Mouse (Mus musculus): Measurements from ENCODE around the gene Clasp1.

Clasp1 gene

DNA sequence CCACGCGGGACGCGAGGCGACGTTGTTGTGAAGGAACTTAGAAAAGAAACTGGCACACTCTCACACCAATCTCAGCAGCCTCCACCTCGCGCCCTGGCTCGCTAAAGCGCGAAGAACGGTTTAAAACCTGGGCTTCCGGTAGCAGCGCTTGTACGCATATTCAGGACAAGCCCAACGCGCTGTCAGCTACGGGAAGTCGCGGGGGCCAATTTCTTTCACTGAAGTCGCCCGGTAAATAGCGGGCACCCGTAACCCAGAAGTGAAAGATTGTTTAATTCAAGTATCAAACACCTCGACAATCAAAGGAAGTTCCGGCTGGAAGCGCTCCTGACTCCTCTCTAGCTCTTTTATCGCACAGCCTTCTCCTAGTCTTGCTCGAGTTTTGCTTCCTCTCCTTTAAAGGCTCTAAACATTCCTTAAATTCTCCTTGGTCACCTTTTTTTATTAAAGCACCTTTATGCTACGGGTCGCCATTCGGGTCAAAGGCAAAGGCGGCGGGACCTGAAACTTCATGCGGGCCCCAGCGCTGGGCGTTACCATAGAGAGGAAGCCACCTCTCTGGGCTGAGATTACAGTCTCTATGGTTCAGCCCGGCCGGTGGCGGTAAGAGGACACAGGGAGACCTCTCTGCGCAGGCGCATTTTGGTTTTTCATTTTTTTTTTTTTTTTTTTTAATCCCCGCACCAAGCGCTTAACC lies at the start of gene Clasp1:
Clasp1 (plus strand) TSS at position 302 of the 697 bp plus-strand sequence.
- peak; percentile 99 for DNase-seq (ENCODE audit: low read depth)

GRCm38 (mm10) chr1:118343649-118344435 lies 45.0 kb upstream of the Clasp1 start:
- DNase-seq (ENCODE audit: low read depth): no peak

DNA sequence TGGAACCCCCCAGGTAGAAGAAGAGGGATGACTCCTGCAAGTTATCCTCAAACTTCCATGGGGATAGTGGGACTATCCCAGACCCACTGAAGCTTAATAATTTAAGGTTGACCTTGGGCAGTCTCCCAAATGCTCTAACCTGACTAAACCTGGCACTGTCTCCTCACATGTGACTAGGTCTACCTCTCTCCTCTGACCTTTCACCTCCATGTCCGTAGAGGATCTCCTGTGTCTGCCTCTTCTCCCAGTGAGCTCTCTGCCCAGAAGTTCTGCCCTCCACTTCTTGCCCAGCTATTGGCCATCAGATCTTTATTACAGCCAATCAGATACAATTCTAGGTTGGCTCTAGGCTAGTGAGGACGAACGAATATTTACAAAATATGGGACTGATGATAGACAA lies 38.9 kb upstream of the Clasp1 start:
- no peak for DNase-seq (ENCODE audit: low read depth)

- DNase-seq (ENCODE audit: low read depth): no peak
Observed at GRCm38 (mm10) chr1:118359071-118359761, 29.6 kb upstream of the Clasp1 start.

DNA sequence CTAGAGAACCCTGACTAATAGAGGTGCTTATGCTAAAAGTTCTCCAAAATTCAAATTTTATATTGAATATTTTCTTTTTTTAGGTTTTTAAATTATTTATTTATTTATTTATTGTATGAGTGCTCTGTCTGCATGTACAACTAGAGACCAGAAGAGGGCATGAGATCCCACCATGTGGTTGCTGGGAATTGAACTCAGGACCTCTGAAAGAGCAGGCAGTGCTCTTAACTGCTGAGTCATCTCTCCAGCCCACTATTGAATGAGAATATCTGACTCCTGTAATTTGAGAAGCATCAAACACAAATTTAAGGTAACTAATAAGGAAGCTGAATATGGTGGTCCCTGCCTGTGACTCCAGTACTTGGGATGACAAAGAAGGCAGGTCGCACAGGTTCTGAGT lies 20.9 kb upstream of the Clasp1 start:
- peak; percentile 81 for DNase-seq (ENCODE audit: low read depth)

GRCm38 (mm10) chr1:118368721-118369461 lies 20.0 kb upstream of the Clasp1 start:
- peak; percentile 51 for DNase-seq (ENCODE audit: low read depth)

- DNase-seq (ENCODE audit: low read depth): no peak
Observed at GRCm38 (mm10) chr1:118377784-118378183, 11.1 kb upstream of the Clasp1 start.

DNA sequence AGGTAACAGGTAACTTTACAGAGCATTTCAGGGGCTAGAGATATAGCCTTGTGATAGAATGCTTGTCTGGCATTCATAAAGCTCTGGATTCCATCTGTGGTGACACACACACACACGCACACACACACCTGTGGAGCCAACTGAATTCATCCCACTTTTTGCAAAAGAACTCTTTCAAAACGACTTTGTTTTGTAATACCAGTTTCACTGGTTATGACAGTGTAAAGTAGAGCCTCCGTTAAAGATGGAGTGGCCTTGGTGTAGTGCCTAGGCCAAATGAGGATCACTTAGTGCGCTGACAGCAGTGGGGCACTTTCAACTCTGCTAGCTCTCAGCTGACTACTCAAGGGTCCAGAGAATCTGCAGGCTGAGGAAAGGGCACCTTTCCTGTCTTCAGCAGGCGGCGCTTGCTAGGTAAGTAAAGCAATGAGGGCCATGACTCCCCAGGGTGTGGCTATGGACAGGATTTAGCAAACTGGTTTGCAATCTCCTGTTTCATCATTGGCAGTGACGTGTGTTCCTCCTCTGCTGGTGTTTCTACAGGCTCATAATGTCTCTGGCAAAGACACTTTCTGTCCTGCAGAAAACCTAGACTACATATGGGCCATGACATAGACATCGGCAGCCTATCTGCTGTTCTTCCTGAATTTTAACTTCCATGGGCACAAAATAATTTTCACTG lies 8.6 kb upstream of the Clasp1 start:
- peak; percentile 79 for DNase-seq (ENCODE audit: low read depth)

GRCm38 (mm10) chr1:118388127-118388756 lies 616 bp upstream of the Clasp1 start:
- peak; percentile 85 for DNase-seq (ENCODE audit: low read depth)

DNA sequence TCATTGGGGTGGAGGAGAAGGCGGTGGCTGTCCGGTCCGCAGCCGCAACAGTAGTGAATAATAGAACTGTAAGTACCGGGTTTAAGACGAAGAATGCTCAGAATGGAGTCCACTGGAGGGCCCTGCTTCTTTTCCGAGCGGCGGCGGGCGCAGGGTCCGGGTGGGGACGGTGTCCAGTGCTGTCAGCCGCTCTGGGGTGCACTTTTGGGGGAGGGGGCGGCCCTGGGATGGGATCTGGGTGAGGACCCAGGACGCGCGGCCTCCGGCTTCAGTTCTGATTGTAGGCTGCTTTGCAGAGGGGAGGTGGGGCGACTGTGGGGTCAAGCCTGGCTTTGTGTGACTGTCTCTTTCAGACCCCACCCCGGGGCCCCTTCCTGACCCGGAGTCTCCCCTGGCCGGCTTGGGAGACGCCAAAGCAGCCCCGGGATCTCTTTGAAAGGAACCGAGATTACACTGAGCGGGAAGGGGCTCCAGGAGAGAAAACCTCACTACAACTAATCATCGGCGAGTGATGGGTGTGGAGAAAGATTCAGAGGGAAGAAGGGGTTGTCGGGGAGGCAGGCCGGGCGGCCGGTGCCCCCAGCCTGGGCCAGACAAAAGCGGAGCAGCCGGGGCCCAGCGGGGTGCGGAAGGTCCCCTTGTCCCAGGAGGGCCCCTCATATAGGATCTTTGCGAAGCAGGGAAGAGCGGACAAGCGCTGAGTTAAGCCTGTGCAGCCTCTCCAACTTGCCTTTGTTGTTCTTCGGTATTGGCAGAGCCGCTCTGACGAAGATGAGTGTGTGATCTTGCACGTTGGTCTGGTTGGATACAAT lies 802 bp downstream of the Clasp1 start:
- DNase-seq (ENCODE audit: low read depth): peak; percentile 61

- DNase-seq (ENCODE audit: low read depth): no peak
Observed at GRCm38 (mm10) chr1:118390266-118390660, 1.4 kb downstream of the Clasp1 start.

GRCm38 (mm10) chr1:118390871-118391387 lies 2.1 kb downstream of the Clasp1 start:
- DNase-seq (ENCODE audit: low read depth): no peak

- no peak for DNase-seq (ENCODE audit: low read depth)
Observed at GRCm38 (mm10) chr1:118392246-118392645, 3.4 kb downstream of the Clasp1 start.

GRCm38 (mm10) chr1:118393916-118394315 lies 5.1 kb downstream of the Clasp1 start:
- no peak for DNase-seq (ENCODE audit: low read depth)

DNA sequence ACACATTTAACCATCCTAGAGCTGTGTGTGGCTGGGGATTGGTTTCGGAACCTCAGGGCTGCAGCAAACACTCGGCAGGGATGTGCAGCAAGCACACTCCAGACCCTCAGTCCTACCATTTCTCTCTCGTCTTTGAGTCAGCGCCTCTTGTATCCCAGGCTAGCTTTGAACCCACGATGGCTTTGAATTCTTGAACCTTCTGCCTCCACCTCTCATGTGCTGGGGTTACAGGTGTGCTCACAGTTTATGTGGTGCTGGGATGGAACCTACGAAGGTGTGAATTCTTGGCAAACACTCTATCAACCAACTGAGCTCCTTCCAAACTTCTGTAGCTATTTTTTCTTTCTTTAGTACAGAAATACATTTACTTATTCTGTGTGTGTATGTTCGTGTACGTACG lies 9.0 kb downstream of the Clasp1 start:
- no peak for DNase-seq (ENCODE audit: low read depth)

- DNase-seq (ENCODE audit: low read depth): no peak
Observed at GRCm38 (mm10) chr1:118398567-118398966, 9.7 kb downstream of the Clasp1 start.

DNA sequence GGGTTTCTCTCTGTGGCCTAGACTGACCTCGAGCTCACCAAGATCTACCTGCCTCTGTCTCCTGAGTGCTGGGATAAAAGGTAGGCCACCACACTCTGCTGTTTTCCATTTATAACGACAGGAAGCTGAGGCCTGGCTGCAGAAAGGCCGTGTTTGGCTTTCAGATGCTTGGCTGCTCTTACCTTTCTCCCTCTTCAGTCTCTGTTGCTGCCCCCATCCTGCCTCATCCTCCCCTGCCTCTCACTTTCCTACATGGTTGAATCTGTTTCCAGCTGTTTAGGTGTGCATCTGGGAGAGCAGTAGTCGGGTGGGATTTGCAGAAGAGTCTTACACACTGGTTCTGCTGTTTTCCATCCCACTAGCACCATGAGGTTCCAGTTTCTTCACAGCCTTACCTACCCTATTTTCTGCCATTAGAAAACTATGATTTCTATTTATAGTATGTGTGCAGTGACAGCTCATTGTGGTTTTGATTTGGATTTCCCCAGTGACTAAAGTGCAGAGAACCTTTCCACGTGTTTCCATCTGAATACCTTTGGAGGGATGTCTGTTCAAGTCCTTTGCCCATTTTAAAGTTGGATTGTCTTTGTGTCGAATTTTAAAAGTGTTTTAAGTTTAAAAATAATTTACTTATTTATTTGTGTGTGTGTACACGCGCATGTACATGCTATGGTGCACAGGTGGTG lies 10.9 kb downstream of the Clasp1 start:
- DNase-seq (ENCODE audit: low read depth): peak; percentile 67

DNA sequence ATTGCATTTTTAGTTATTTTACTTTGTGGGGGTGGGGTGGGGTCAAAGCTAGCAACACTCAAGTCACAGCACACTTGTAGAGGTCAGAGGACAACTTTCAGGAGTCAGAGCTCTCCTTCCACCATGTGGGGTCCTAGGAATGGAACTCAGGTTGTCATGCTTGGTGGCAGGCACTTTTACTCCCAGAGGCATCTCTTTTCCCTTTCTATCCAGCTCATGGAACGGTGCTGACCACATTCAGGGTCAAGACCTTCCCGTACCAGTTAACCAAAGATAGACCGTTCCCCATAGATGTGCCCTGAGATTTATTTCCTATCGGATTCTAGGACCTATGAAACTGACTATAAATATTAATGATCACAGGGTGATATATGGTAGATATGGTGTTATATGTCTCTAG lies 13.1 kb downstream of the Clasp1 start:
- no peak for DNase-seq (ENCODE audit: low read depth)

GRCm38 (mm10) chr1:118402556-118402955 lies 13.7 kb downstream of the Clasp1 start:
- no peak for DNase-seq (ENCODE audit: low read depth)
